In genomic region chr15:96675744-96676143, GRCm38 (mm10) we compare ENCODE assay signal across 32 mouse cellular contexts. TPM values are rescaled to one million over a fixed set of nuclear protein-coding genes. Genes with fewer than 3 reads are reported as not detected.
DNase-seq lines count a peak whose midpoint lies in the region; ATAC-seq lines count a peak whose summit lies in the region.
"Had no signal": no experiment of that assay in that cellular context is flagged by ENCODE, and none has a peak within 500 bp of the region (broad histone marks: within the 10 kb centered on the region; RNA-seq: fewer than 3 reads in every experiment).

No protein-coding gene starts in this region.

- peaks cover 22% of the 10 kb centered on the region for H3K4me1 ChIP-seq in heart, embryonic 12.5 days (replicated peaks)
- H3K4me1 ChIP-seq in lung, embryonic 15.5 days, result peaks cover 12% of the 10 kb centered on the region; the same call in 1 of the 2 replicates
- H3K4me1 ChIP-seq: forebrain, embryonic 12.5 days; hindbrain, embryonic 10.5 days; neural tube, embryonic 12.5 days had no signal

- ATAC-seq in heart, embryonic 12.5 days (ENCODE audit: insufficient number of reproducible peaks, low FRiP score), result no peak
- ATAC-seq in lung, embryonic 15.5 days (ENCODE audit: borderline replicate concordance, extremely low read depth, low FRiP score, low TSS enrichment), result no peak
- ATAC-seq: inflammation-experienced regulatory T-cells, adult 6 months; midbrain, embryonic 16.5 days had no signal

- H3K4me3 ChIP-seq in heart, embryonic 12.5 days, result no peak overlapping the region
- H3K4me3 ChIP-seq in lung, embryonic 15.5 days, result no peak overlapping the region
- H3K4me3 ChIP-seq: embryonic facial prominence, embryonic 12.5 days; forebrain, embryonic 12.5 days; heart, embryonic 10.5 days; hindbrain, embryonic 10.5 days; hindbrain, embryonic 15.5 days; myocyte; neural tube, embryonic 12.5 days; stomach, embryonic 15.5 days had no signal

- H3K27me3 ChIP-seq in heart, embryonic 12.5 days (replicated peaks), result peaks cover 4% of the 10 kb centered on the region; the same call in 1 of the 2 replicates
- H3K27me3 ChIP-seq in lung, embryonic 15.5 days, result no peaks in the 10 kb centered on the region
- H3K27me3 ChIP-seq: embryonic facial prominence, embryonic 12.5 days; hindbrain, embryonic 15.5 days; neural tube, embryonic 12.5 days; stomach, embryonic 15.5 days had no signal

- H3K36me3 ChIP-seq in heart, embryonic 12.5 days, result no peaks in the 10 kb centered on the region
- no peaks in the 10 kb centered on the region for H3K36me3 ChIP-seq in lung, embryonic 15.5 days
- H3K36me3 ChIP-seq: embryonic facial prominence, embryonic 12.5 days; forebrain, embryonic 12.5 days; G1E; heart, embryonic 10.5 days; hindbrain, embryonic 10.5 days; hindbrain, embryonic 15.5 days; neural tube, embryonic 12.5 days; stomach, embryonic 15.5 days had no signal

- 64% methylated on average over 15 of the region's 15 CpGs for WGBS in heart, embryonic 12.5 days
- WGBS in lung, embryonic 15.5 days, result 57% methylated on average over 15 of the region's 15 CpGs

- no peak overlapping the region for H3K4me2 ChIP-seq in heart, embryonic 12.5 days
- H3K4me2 ChIP-seq in lung, embryonic 15.5 days, result peak overlapping the region; percentile 7; the same call in 1 of the 2 replicates
- H3K4me2 ChIP-seq: embryonic facial prominence, embryonic 12.5 days; forebrain, embryonic 12.5 days; hindbrain, embryonic 15.5 days; midbrain, embryonic 11.5 days; neural tube, embryonic 12.5 days had no signal

- H3K9me3 ChIP-seq in heart, embryonic 12.5 days (replicated peaks), result no peaks in the 10 kb centered on the region
- no peaks in the 10 kb centered on the region for H3K9me3 ChIP-seq in lung, embryonic 15.5 days
- H3K9me3 ChIP-seq: embryonic facial prominence, embryonic 12.5 days; forebrain, embryonic 12.5 days; G1E; heart, embryonic 10.5 days; hindbrain, embryonic 10.5 days; hindbrain, embryonic 15.5 days; neural tube, embryonic 12.5 days; stomach, embryonic 15.5 days had no signal

- DNase-seq in heart, adult 11 months, result peak; percentile 73
- DNase-seq in lung, adult 18-20 months, result no peak
- DNase-seq in testis, postnatal 10 days (ENCODE audit: low spot score), result peak; percentile 39
- DNase-seq in testis, postnatal 14 days (ENCODE audit: low spot score), result no peak
- DNase-seq in thymus, postnatal 14 days, result no peak
- DNase-seq: adrenal gland, adult 8-10 months; cerebellum, adult 2 months; cerebellum, postnatal 14 days; gastrocnemius, postnatal 10 days; heart, postnatal 14 days; kidney, adult 11 months; kidney, postnatal 14 days; liver; lung, postnatal 14 days; right cerebral cortex, postnatal 25 days; thymus, adult 2 months; thymus, postnatal 4 days had no signal

- H3K9ac ChIP-seq in heart, embryonic 12.5 days, result no peak overlapping the region
- no peak overlapping the region for H3K9ac ChIP-seq in lung, embryonic 15.5 days
- H3K9ac ChIP-seq: embryonic facial prominence, embryonic 12.5 days; forebrain, embryonic 12.5 days; hindbrain, embryonic 15.5 days; liver, embryonic 14.5 days; neural tube, embryonic 12.5 days; stomach, embryonic 15.5 days had no signal

- H3K27ac ChIP-seq in heart, embryonic 12.5 days (ENCODE audit: poor library complexity, severe bottlenecking), result no peak overlapping the region
- H3K27ac ChIP-seq in lung, embryonic 15.5 days, result peak overlapping the region; percentile 69
- H3K27ac ChIP-seq: embryonic facial prominence, embryonic 12.5 days; forebrain, embryonic 12.5 days; heart, embryonic 10.5 days; hindbrain, embryonic 10.5 days; hindbrain, embryonic 15.5 days; liver, embryonic 14.5 days; neural tube, embryonic 12.5 days had no signal

RNA-seq across cellular contexts. Expression of gene Slc38a2, which starts 23.8 kb away (rescaled TPM):
- polyA plus RNA-seq in heart, embryonic 12.5 days (2016; fragmentation: Nextera tagmentation; extraction: Ambion mirVana), result 154 and 161 TPM in 2 replicates
- 131 and 138 TPM in 2 replicates for polyA plus RNA-seq in lung, embryonic 15.5 days (2015; fragmentation: Nextera tagmentation; extraction: Ambion mirVana)

RNA-seq across cellular contexts. Expression of gene Slc38a1, which starts 33.0 kb away (rescaled TPM):
- 93.0 and 99.8 TPM in 2 replicates for polyA plus RNA-seq in heart, embryonic 12.5 days (2016; fragmentation: Nextera tagmentation; extraction: Ambion mirVana)
- polyA plus RNA-seq in lung, embryonic 15.5 days (2015; fragmentation: Nextera tagmentation; extraction: Ambion mirVana), result 56.4 and 62.0 TPM in 2 replicates
- polyA plus RNA-seq: G1E had no signal

Comparison
In these comparisons a context has a peak if more than half of its experiments do, and no peak if none do; other contexts are left out.
1. DNase-seq: peak in heart, adult 11 months (single experiment) and testis, postnatal 10 days (single experiment); none in lung, adult 18-20 months (0 of 2), testis, postnatal 14 days (single experiment) and thymus, postnatal 14 days (single experiment).